Mouse (Mus musculus): ENCODE measurements around the gene Olfr1.

The Olfr1 gene

GRCm38 (mm10) chr11:73399514-73399913, at the start of gene Olfr1:
Gene Olfr1, minus strand, starts transcription at chr11:73399614.
- no peak for TF ChIP-seq GATA4 (IDR thresholded peaks at IDR 0.05; ENCODE audit: insufficient replicate concordance, low read length)

DNA sequence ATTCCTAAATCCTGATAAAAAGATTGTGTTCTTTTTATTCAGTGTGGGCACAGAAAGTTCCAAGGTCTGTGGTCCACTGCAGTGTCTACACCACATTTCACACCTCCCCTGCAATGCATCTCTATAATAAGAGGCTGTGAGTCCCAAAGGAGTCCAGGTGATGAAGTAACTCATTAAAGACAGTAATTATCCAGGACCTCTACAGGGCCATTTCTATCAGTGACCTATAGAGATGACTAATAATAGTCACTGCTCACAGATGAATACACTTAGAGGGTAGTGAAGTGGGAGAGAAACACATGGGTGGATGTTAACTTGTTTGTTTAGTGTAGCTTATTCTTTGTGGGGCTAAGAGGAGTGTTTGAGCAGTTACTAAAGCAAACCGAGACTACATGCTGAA, 29.0 kb upstream of the Olfr1 start, which contains the start of gene Olfr378:
Olfr378 (minus strand) TSS at position 101 of the 400 bp plus-strand sequence.
- TF ChIP-seq GATA4 (IDR thresholded peaks at IDR 0.05; ENCODE audit: insufficient replicate concordance, low read length) = no peak

- no peak for TF ChIP-seq GATA4 (IDR thresholded peaks at IDR 0.05; ENCODE audit: insufficient replicate concordance, low read length)
Observed at GRCm38 (mm10) chr11:73395374-73395773, 4.0 kb downstream of the Olfr1 start.

GRCm38 (mm10) chr11:73370946-73371345, 28.5 kb downstream of the Olfr1 start, which contains the start of gene Olfr376:
Gene Olfr376, plus strand, starts transcription at chr11:73371246.
- no peak for TF ChIP-seq GATA4 (IDR thresholded peaks at IDR 0.05; ENCODE audit: insufficient replicate concordance, low read length)

DNA sequence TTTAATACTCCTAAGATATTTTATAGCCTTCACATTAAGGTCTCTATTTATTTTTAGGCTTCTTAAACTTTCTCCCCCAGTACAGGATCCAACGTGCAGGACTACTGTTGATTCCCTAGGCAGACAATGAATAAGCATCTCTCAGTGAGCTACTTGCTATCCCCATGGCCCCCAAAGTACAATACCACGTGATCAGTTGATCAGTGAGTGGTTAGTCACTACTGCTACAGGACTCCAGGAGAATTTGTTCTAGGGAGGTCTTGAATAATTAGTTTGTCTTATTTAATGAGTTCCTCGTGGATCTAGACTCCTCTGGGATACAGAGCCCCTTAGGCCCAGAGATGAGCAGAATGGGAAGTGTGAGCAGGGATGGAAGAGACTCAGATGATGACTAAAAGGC, 48.9 kb downstream of the Olfr1 start, which contains the start of gene Olfr20:
Olfr20 (plus strand) TSS at position 301 of the 400 bp plus-strand sequence.
- no peak for TF ChIP-seq GATA4 (IDR thresholded peaks at IDR 0.05; ENCODE audit: insufficient replicate concordance, low read length)
